Mouse (Mus musculus) stomach, postnatal 0 days (tissue): Measurements from ENCODE around the gene Anapc2.

Experiments
- CTCF ChIP-seq: IDR thresholded peaks from 2 replicates; pipeline ENCODE4 v1.5.1; 2016; ENCODE audit warnings: antibody characterized with exemption, low read depth, mild to moderate bottlenecking, moderate library complexity
- EP300 ChIP-seq: optimal IDR thresholded peaks from 2 replicates; pipeline ENCODE3; 2016; ENCODE audit warnings: antibody characterized with exemption

DNA sequence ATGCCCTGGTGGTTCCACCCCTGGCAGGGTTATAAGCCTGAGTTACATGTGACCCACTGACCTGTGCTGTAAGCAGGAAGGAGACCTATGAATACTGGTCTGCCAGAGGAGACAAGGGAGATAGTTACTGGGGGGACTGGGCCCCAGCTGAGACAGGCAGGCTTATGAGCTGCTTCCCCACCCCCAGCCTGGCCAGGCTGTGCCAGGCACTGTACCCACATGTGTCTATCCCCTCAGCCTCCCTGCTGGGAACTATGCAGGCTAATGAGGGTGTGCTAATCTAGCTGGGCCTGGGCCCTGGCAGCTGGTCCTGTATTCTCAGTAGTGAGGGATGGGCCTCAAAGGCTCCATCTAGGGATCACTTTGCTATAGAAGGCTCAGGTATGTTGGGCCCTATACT, 5.0 kb upstream of the Anapc2 start:
- TF ChIP-seq CTCF (no peak), EP300 (no peak)
